Mouse (Mus musculus) MEL (cell line): ENCODE results near the gene Rtl9.

ENCODE experiments used
- CTCF ChIP-seq, 3 experiments: IDR thresholded peaks in 2 of 3; conservative IDR thresholded peaks in 1 of 3; 2 replicates each; pipeline ENCODE4 v1.5.1; 2011 to 2012; ENCODE audit warnings: low read length in 3 of 3, low read depth in 2 of 3, mild to moderate bottlenecking in 2 of 3, improper control_type of control experiment in 1 of 3, inconsistent platforms in 1 of 3, mixed read lengths in 1 of 3, moderate library complexity in 1 of 3; ENCODE audit not compliant: control insufficient read depth in 1 of 3, insufficient read depth in 1 of 3, poor library complexity in 1 of 3, severe bottlenecking in 1 of 3
- E2F4 ChIP-seq: IDR thresholded peaks from 2 replicates; pipeline ENCODE4 v1.6.1; 2011; ENCODE audit warnings: low read depth, low read length, improper control_type of control experiment, borderline replicate concordance
- ELF1 ChIP-seq: IDR thresholded peaks from 2 replicates; pipeline ENCODE4 v1.6.1; 2014; ENCODE audit warnings: low read depth, mild to moderate bottlenecking, inconsistent platforms, low read length, improper control_type of control experiment, moderate library complexity
- EP300 ChIP-seq, 2 experiments: IDR thresholded peaks; 2 replicates each; pipeline ENCODE4 v1.6.1; 2011; ENCODE audit warnings: improper control_type of control experiment in 2 of 2, low read length in 2 of 2, low read depth in 1 of 2, mild to moderate bottlenecking in 1 of 2
- MAFK ChIP-seq: IDR thresholded peaks from 2 replicates; pipeline ENCODE4 v1.6.1; 2011; ENCODE audit warnings: low read depth, mild to moderate bottlenecking, low read length, improper control_type of control experiment, borderline replicate concordance
- MAX ChIP-seq: IDR thresholded peaks from 2 replicates; pipeline ENCODE4 v1.6.1; 2011; ENCODE audit warnings: low read length, improper control_type of control experiment
- MXI1 ChIP-seq: IDR thresholded peaks from 2 replicates; pipeline ENCODE4 v1.6.1; 2011; ENCODE audit warnings: mild to moderate bottlenecking, low read depth, low read length, improper control_type of control experiment
- NRF1 ChIP-seq: IDR thresholded peaks from 2 replicates; pipeline ENCODE4 v1.6.1; 2014; ENCODE audit warnings: low read depth, mild to moderate bottlenecking, inconsistent platforms, low read length, improper control_type of control experiment, moderate library complexity; ENCODE audit not compliant: poor library complexity, insufficient read depth, severe bottlenecking
- POLR2A ChIP-seq, 2 experiments: IDR thresholded peaks; 2 replicates each; pipeline ENCODE4 v1.6.1; 2011 to 2012; ENCODE audit warnings: low read length in 2 of 2, mild to moderate bottlenecking in 2 of 2, control low read depth in 1 of 2, improper control_type of control experiment in 1 of 2, low read depth in 1 of 2, moderate library complexity in 1 of 2; ENCODE audit not compliant: control insufficient read depth in 1 of 2, insufficient read depth in 1 of 2, poor library complexity in 1 of 2
- USF2 ChIP-seq, 2 experiments: IDR thresholded peaks; 2 replicates each; pipeline ENCODE4 v1.6.1; 2011 to 2012; ENCODE audit warnings: improper control_type of control experiment in 2 of 2, low read length in 2 of 2, borderline replicate concordance in 1 of 2, inconsistent platforms in 1 of 2, low read depth in 1 of 2, mild to moderate bottlenecking in 1 of 2; ENCODE audit not compliant: insufficient read depth in 1 of 2
- ZC3H11A ChIP-seq: IDR thresholded peaks from 2 replicates; pipeline ENCODE4 v1.6.1; 2012; ENCODE audit warnings: low read depth, mild to moderate bottlenecking, inconsistent platforms, low read length, improper control_type of control experiment

DNA sequence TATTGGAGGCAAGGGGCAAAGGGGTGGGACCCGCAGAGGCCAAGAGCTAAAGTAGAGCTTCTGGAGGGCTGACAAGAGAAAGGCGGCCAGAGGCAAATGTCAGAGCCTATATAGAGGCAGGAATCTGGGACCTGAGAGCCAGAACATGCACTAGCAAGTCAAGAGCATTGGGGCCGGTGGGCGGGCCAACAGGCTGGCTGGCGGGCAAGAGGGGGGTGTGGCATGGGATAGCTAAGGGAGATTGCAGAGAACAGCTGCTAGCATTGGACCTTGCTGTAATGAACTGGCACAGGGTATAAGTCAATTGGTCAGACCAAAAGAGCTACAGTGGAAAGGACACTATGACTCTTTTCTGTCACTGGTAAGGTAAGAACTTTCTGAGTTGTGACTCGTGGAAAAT is 1.8 kb upstream of the Rtl9 start:
- no peak for TF ChIP-seq MXI1
- no peak for TF ChIP-seq MAFK
- TF ChIP-seq NRF1, result no peak
- no peak for TF ChIP-seq CTCF (IDR thresholded peaks at IDR 0.05 in 2 of 3, conservative IDR thresholded peaks at IDR 0.05 in 1 of 3; ENCODE audit: control insufficient read depth in 1 of 3, insufficient read depth in 1 of 3, low read depth in 2 of 3, low read length in 3 of 3, poor library complexity in 1 of 3, severe bottlenecking in 1 of 3)
- TF ChIP-seq ZC3H11A, result no peak
- TF ChIP-seq MAX, result no peak
- no peak for TF ChIP-seq USF2 (IDR thresholded peaks at IDR 0.05; ENCODE audit: borderline replicate concordance in 1 of 2, insufficient read depth in 1 of 2, low read depth in 1 of 2, low read length in 2 of 2)
- TF ChIP-seq POLR2A (IDR thresholded peaks at IDR 0.05; ENCODE audit: control insufficient read depth in 1 of 2, insufficient read depth in 1 of 2, low read depth in 1 of 2, low read length in 2 of 2, poor library complexity in 1 of 2), result no peak
- no peak for TF ChIP-seq EP300 (IDR thresholded peaks at IDR 0.05; ENCODE audit: low read depth in 1 of 2, low read length in 2 of 2)
- TF ChIP-seq E2F4, result no peak
- no peak for TF ChIP-seq ELF1
